Mouse (Mus musculus): ENCODE results near the gene Il27. TPM values are rescaled to one million over a fixed set of nuclear protein-coding genes. Genes with fewer than 3 reads are reported as not detected.

Gene Il27
- polyA plus RNA-seq, 1 experiment, result 0.51 TPM

DNA sequence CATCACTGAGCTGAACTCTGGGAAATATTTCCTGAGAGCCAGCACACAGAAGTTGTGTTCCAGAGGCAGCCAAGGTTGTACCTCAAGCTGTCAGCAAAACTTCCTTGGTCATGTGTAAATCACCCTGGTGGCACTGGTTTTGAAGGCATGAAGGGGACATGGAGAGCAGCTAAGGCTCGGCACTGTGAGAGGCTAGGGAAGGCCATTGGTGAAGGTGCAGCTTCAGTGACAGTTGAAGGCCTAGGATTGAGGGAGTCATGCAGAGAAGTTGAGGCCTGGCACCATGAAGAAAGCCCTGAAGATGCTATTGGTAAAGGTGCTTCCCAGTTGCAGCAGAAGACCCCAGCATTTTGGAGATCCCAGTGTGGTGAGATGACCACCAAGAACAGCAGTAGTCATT is 53.1 kb downstream of the Il27 start:
- 88% methylated on average over 1 of the region's 1 CpGs for WGBS
- H3K36me3 ChIP-seq (ENCODE audit: control insufficient read depth, insufficient read depth, low read length), result peaks cover 12% of the 10 kb centered on the region
- no peaks in the 10 kb centered on the region for H3K4me1 ChIP-seq (ENCODE audit: control insufficient read depth, insufficient read depth, insufficient read length, low read length)
- TF ChIP-seq CTCF (IDR thresholded peaks at IDR 0.05; ENCODE audit: extremely low read depth, insufficient read length, insufficient replicate concordance, low read depth, low read length), result no peak
- H3K4me3 ChIP-seq (ENCODE audit: low read depth, low read length), result no peak overlapping the region
- H3K27ac ChIP-seq (ENCODE audit: insufficient read depth, low read depth, low read length), result no peak overlapping the region
- H3K27me3 ChIP-seq (ENCODE audit: control insufficient read depth, insufficient read depth, low read length), result 0 out of 2 replicates have a peak, but pooled peaks cover 6% of the 10 kb centered on the region

Other genes with a start within 250 kb of the Il27 start
- 10.7 and 23.5 TPM in 2 replicates for gene Lat, start 225.4 kb downstream of the Il27 start, polyA plus RNA-seq (2012; rRNA removed)
- gene Spns1, start 217.5 kb downstream of the Il27 start, polyA plus RNA-seq (2012; rRNA removed), result 91.7 and 149 TPM in 2 replicates
- gene Nfatc2ip, start 198.2 kb downstream of the Il27 start, polyA plus RNA-seq (2012; rRNA removed), result 2.0 and 5.2 TPM in 2 replicates
- 3.9 and 8.0 TPM in 2 replicates for gene Cd19, start 180.1 kb downstream of the Il27 start, polyA plus RNA-seq (2012; rRNA removed)
- gene Rabep2, start 166.2 kb downstream of the Il27 start, polyA plus RNA-seq (2012; rRNA removed), result 9.9 and 20.3 TPM in 2 replicates
- gene Atp2a1, start 131.8 kb downstream of the Il27 start, polyA plus RNA-seq (2012; rRNA removed), result 0.08 and 0.23 TPM in 2 replicates
- 30.5 and 54.4 TPM in 2 replicates for gene Sh2b1, start 119.5 kb downstream of the Il27 start, polyA plus RNA-seq (2012; rRNA removed)
- 83.1 and 121 TPM in 2 replicates for gene Tufm, start 107.6 kb downstream of the Il27 start, polyA plus RNA-seq (2012; rRNA removed)
- gene Atxn2l, start 91.5 kb downstream of the Il27 start, polyA plus RNA-seq (2012; rRNA removed), result 143 and 301 TPM in 2 replicates
- 37.3 and 79.1 TPM in 2 replicates for gene Eif3c, start 28.5 kb downstream of the Il27 start, polyA plus RNA-seq (2012; rRNA removed)
- gene Apobr, start 10.0 kb downstream of the Il27 start, polyA plus RNA-seq (2012; rRNA removed), result 2.3 TPM in 2 replicates
- 24.9 and 55.7 TPM in 2 replicates for gene Cln3, start 9.1 kb downstream of the Il27 start, polyA plus RNA-seq (2012; rRNA removed)
- 32.5 and 97.9 TPM in 2 replicates for gene Nupr1, start 35.9 kb upstream of the Il27 start, polyA plus RNA-seq (2012; rRNA removed)
- 16.7 and 23.9 TPM in 2 replicates for gene Sgf29, start 54.4 kb upstream of the Il27 start, polyA plus RNA-seq (2012; rRNA removed)
- 5.0 and 7.4 TPM in 2 replicates for gene Sult1a1, start 81.5 kb upstream of the Il27 start, polyA plus RNA-seq (2012; rRNA removed)
- 35.8 and 40.6 TPM in 2 replicates for gene Bola2, start 100.5 kb upstream of the Il27 start, polyA plus RNA-seq (2012; rRNA removed)
- gene Slx1b, start 100.8 kb upstream of the Il27 start, polyA plus RNA-seq (2012; rRNA removed), result 7.9 and 16.0 TPM in 2 replicates
- 114 and 157 TPM in 2 replicates for gene Coro1a, start 112.8 kb upstream of the Il27 start, polyA plus RNA-seq (2012; rRNA removed)
- gene Mapk3, start 164.7 kb upstream of the Il27 start, polyA plus RNA-seq (2012; rRNA removed), result 208 and 472 TPM in 2 replicates
- gene Gdpd3, start 171.4 kb upstream of the Il27 start, polyA plus RNA-seq (2012; rRNA removed), result 5.0 and 24.4 TPM in 2 replicates
- 153 and 244 TPM in 2 replicates for gene Ypel3, start 182.0 kb upstream of the Il27 start, polyA plus RNA-seq (2012; rRNA removed)
- gene Tbx6, start 186.5 kb upstream of the Il27 start, polyA plus RNA-seq (2012; rRNA removed), result 1.4 and 2.4 TPM in 2 replicates
- 101 and 199 TPM in 2 replicates for gene Ppp4c, start 197.6 kb upstream of the Il27 start, polyA plus RNA-seq (2012; rRNA removed)
- 2.2 and 4.1 TPM in 2 replicates for gene Fam57b, start 202.7 kb upstream of the Il27 start, polyA plus RNA-seq (2012; rRNA removed)
- not detected in 2 replicates for gene 4930451I11Rik, start 236.7 kb upstream of the Il27 start, polyA plus RNA-seq (2012; rRNA removed)

Measured in small intestine, adult 2 months (tissue).